Comparison of ENCODE assay signal across 15 mouse cellular contexts in the genomic region with DNA sequence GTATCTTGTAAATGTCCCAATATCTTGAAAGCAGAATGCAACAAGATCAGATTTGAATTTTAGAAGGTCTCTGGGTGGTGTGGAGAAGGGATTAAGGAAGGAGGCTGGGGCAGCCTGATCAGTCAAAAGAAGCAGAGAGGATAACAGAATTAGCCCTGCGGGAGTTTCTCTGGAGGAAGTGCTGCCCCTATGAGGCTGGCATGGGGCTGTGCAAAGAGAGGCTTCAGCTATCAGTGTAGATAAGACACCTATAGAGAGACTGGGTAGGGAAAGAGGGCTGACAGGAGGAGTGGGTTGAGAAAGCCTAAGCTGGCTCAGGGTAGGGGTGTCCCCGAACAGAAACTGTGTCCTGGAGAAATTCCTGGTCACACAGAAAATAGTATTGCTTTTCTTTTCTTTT. TPM values are rescaled to one million over a fixed set of nuclear protein-coding genes. Genes with fewer than 3 reads are reported as not detected.
DNase-seq lines count a peak whose midpoint lies in the region; ATAC-seq and TF ChIP-seq lines count a peak whose summit lies in the region.
"Had no signal": no experiment of that assay in that cellular context is flagged by ENCODE, and none has a peak within 500 bp of the region (broad histone marks: within the 10 kb centered on the region; RNA-seq: fewer than 3 reads in every experiment).

No protein-coding gene starts in this region.

- no peaks in the 10 kb centered on the region for H3K36me3 ChIP-seq in heart, adult 2 months (ENCODE audit: control insufficient read depth, insufficient read depth, low read length)
- no peaks in the 10 kb centered on the region for H3K36me3 ChIP-seq in lung, postnatal 0 days (ENCODE audit: insufficient read depth, low read length)
- H3K36me3 ChIP-seq in stomach, postnatal 0 days (ENCODE audit: control insufficient read depth, insufficient read depth, low read length), result no peaks in the 10 kb centered on the region
- H3K36me3 ChIP-seq: hindbrain, embryonic 10.5 days; limb, embryonic 13.5 days had no signal

- H3K27me3 ChIP-seq in heart, adult 2 months (ENCODE audit: control insufficient read depth, insufficient read depth, low read length), result no peaks in the 10 kb centered on the region
- no peaks in the 10 kb centered on the region for H3K27me3 ChIP-seq in lung, postnatal 0 days (replicated peaks; ENCODE audit: insufficient read depth, low read length)
- no peaks in the 10 kb centered on the region for H3K27me3 ChIP-seq in stomach, postnatal 0 days (ENCODE audit: control insufficient read depth, insufficient read depth, low read length)
- H3K27me3 ChIP-seq: limb, embryonic 13.5 days had no signal

- intact Hi-C loops in heart, adult 2 months (cut with DNase I), result no loop called here
- intact Hi-C loops in heart, postnatal 10 days (cut with DNase I), result no loop called here
- intact Hi-C loops in gastrocnemius, postnatal 14 days (cut with DNase I; ENCODE audit: low total_unique reads), result no loop called here

- no peak for ATAC-seq in lung, postnatal 0 days
- ATAC-seq in common myeloid progenitor, adult 5-6 weeks (replicated peaks; ENCODE audit: low read depth, poor library complexity, severe bottlenecking), result peak; percentile 66
- ATAC-seq in stomach, postnatal 0 days (ENCODE audit: low FRiP score, low TSS enrichment), result no peak
- ATAC-seq: inflammation-experienced regulatory T-cells, adult 6 months had no signal

- no peak overlapping the region for H3K9ac ChIP-seq in heart, adult 2 months (ENCODE audit: low read depth, low read length)
- H3K9ac ChIP-seq in lung, postnatal 0 days (replicated peaks; ENCODE audit: low read depth), result no peak overlapping the region
- H3K9ac ChIP-seq in stomach, postnatal 0 days (ENCODE audit: low read length), result no peak overlapping the region
- H3K9ac ChIP-seq: limb, embryonic 13.5 days had no signal

- TF ChIP-seq EP300 in heart, adult 2 months (IDR thresholded peaks at IDR 0.05; ENCODE audit: insufficient read depth, low read depth, low read length), result no peak
- no peak for TF ChIP-seq EP300 in lung, postnatal 0 days (IDR thresholded peaks at IDR 0.05)
- no peak for TF ChIP-seq EP300 in stomach, postnatal 0 days (optimal IDR thresholded peaks at IDR 0.05)

- DNase-seq in heart, adult 2 months, result no peak
- DNase-seq in heart, postnatal 10 days, result no peak
- DNase-seq in lung, postnatal 0 days (ENCODE audit: low spot score), result no peak
- DNase-seq in lung, postnatal 14 days, result no peak
- no peak for DNase-seq in stomach, postnatal 0 days (ENCODE audit: low spot score)
- no peak for DNase-seq in gastrocnemius, postnatal 14 days
- DNase-seq: cerebellum, adult 2 months; lung, adult 18-20 months; thymus, postnatal 4 days had no signal

- no peaks in the 10 kb centered on the region for H3K79me2 ChIP-seq in heart, adult 2 months (replicated peaks; ENCODE audit: control insufficient read depth, insufficient read depth, low read length)

- H3K9me3 ChIP-seq in lung, postnatal 0 days (ENCODE audit: low read length), result no peaks in the 10 kb centered on the region
- H3K9me3 ChIP-seq in stomach, postnatal 0 days (ENCODE audit: control insufficient read depth, low read length), result no peaks in the 10 kb centered on the region
- H3K9me3 ChIP-seq: hindbrain, embryonic 10.5 days; limb, embryonic 13.5 days; megakaryocyte, embryonic 14.5 days had no signal

- 42% methylated on average over 2 of the region's 2 CpGs for WGBS in heart, adult 2 months
- 23% methylated on average over 2 of the region's 2 CpGs for WGBS in lung, postnatal 0 days
- WGBS in stomach, postnatal 0 days, result 46% methylated on average over 2 of the region's 2 CpGs

- no peak overlapping the region for H3K4me2 ChIP-seq in lung, postnatal 0 days (replicated peaks; ENCODE audit: low read depth, low read length)
- H3K4me2 ChIP-seq in stomach, postnatal 0 days (replicated peaks; ENCODE audit: low read depth), result no peak overlapping the region

- peak; percentile 32 for TF ChIP-seq CTCF in heart, adult 2 months (IDR thresholded peaks at IDR 0.05)
- TF ChIP-seq CTCF in lung, postnatal 0 days (IDR thresholded peaks at IDR 0.05), result 0 out of 2 replicates have a peak, but pooled peaks have one; percentile 13
- TF ChIP-seq CTCF in stomach, postnatal 0 days (IDR thresholded peaks at IDR 0.05; ENCODE audit: low read depth), result peak; percentile 45

- no peak overlapping the region for H3K4me3 ChIP-seq in heart, adult 2 months
- H3K4me3 ChIP-seq in lung, postnatal 0 days (ENCODE audit: low read depth, low read length), result no peak overlapping the region
- no peak overlapping the region for H3K4me3 ChIP-seq in stomach, postnatal 0 days (ENCODE audit: low read depth, low read length)
- H3K4me3 ChIP-seq: erythroblast, embryonic 14.5 days; hindbrain, embryonic 10.5 days; limb, embryonic 13.5 days; megakaryocyte, embryonic 14.5 days had no signal

- H3K4me1 ChIP-seq in heart, adult 2 months (ENCODE audit: control insufficient read depth, insufficient read depth, low read length), result no peaks in the 10 kb centered on the region
- H3K4me1 ChIP-seq in lung, postnatal 0 days (ENCODE audit: insufficient read depth, low read depth, low read length), result no peaks in the 10 kb centered on the region
- no peaks in the 10 kb centered on the region for H3K4me1 ChIP-seq in stomach, postnatal 0 days (replicated peaks; ENCODE audit: control insufficient read depth, insufficient read depth)

- TF ChIP-seq POLR2A in heart, adult 2 months (IDR thresholded peaks at IDR 0.05; ENCODE audit: insufficient read depth, low read depth, low read length), result no peak

- no peak overlapping the region for H3K27ac ChIP-seq in heart, adult 2 months
- no peak overlapping the region for H3K27ac ChIP-seq in lung, postnatal 0 days (ENCODE audit: low read length)
- H3K27ac ChIP-seq in stomach, postnatal 0 days (replicated peaks), result no peak overlapping the region
- H3K27ac ChIP-seq: hindbrain, embryonic 10.5 days; limb, embryonic 13.5 days had no signal

RNA-seq across cellular contexts. Expression of a gene that starts 24.9 kb away (rescaled TPM):
- total RNA-seq in heart, adult 2 months (2021), result 1 to 10 TPM; 1.2 to 2.3 TPM
- 6.8 and 7.0 TPM in 2 replicates for polyA plus RNA-seq in heart, adult 2 months (2012; rRNA removed)
- 1 to 10 TPM; 1.3 to 1.4 TPM for total RNA-seq in heart, postnatal 10 days (2021)
- 4.7 and 5.3 TPM in 2 replicates for polyA plus RNA-seq in lung, postnatal 0 days (2015; fragmentation: Nextera tagmentation; extraction: Ambion mirVana)
- total RNA-seq in common myeloid progenitor, adult 5-6 weeks (2017), result not detected in 2 replicates
- polyA plus RNA-seq in stomach, postnatal 0 days (2015; fragmentation: Nextera tagmentation; extraction: Ambion mirVana), result 1.8 TPM in 2 replicates
- under 1 TPM; 0.33 to 0.57 TPM for total RNA-seq in gastrocnemius, postnatal 14 days (2021)
- polyA plus RNA-seq: erythroblast, embryonic 14.5 days; hindbrain, embryonic 10.5 days had no signal

RNA-seq across cellular contexts. Expression of a gene that starts 31.4 kb away (rescaled TPM):
- total RNA-seq in heart, adult 2 months (2021), result under 1 TPM; 0.36 to 0.47 TPM
- polyA plus RNA-seq in heart, adult 2 months (2012; rRNA removed), result 2.1 and 3.8 TPM in 2 replicates
- total RNA-seq in heart, postnatal 10 days (2021), result 1 to 10 TPM; 1.0 to 1.4 TPM
- polyA plus RNA-seq in lung, postnatal 0 days (2015; fragmentation: Nextera tagmentation; extraction: Ambion mirVana), result 1.1 and 1.3 TPM in 2 replicates
- total RNA-seq in common myeloid progenitor, adult 5-6 weeks (2017), result 0.14 and 2.2 TPM in 2 replicates
- 16.7 and 19.9 TPM in 2 replicates for polyA plus RNA-seq in stomach, postnatal 0 days (2015; fragmentation: Nextera tagmentation; extraction: Ambion mirVana)
- total RNA-seq in gastrocnemius, postnatal 14 days (2021), result under 1 TPM; 0.37 to 0.51 TPM
- polyA plus RNA-seq: erythroblast, embryonic 14.5 days had no signal

RNA-seq across cellular contexts. Expression of a gene that starts 49.6 kb away (rescaled TPM):
- 10 to 100 TPM; 65.5 to 77.8 TPM for total RNA-seq in heart, adult 2 months (2021)
- polyA plus RNA-seq in heart, adult 2 months (2012; rRNA removed), result 131 and 152 TPM in 2 replicates
- 100 to 1,000 TPM; 173 to 178 TPM for total RNA-seq in heart, postnatal 10 days (2021)
- 739 and 823 TPM in 2 replicates for polyA plus RNA-seq in lung, postnatal 0 days (2015; fragmentation: Nextera tagmentation; extraction: Ambion mirVana)
- 212 and 241 TPM in 2 replicates for total RNA-seq in common myeloid progenitor, adult 5-6 weeks (2017)
- polyA plus RNA-seq in stomach, postnatal 0 days (2015; fragmentation: Nextera tagmentation; extraction: Ambion mirVana), result 564 and 594 TPM in 2 replicates
- 10 to 100 TPM; 60.4 to 61.2 TPM for total RNA-seq in gastrocnemius, postnatal 14 days (2021)
